Mouse (Mus musculus): ENCODE measurements around the gene Carm1.

GRCm38 (mm10) chr9:21517947-21518495 lies 28.7 kb upstream of the Carm1 start:
- TF ChIP-seq EP300 (IDR thresholded peaks at IDR 0.05; ENCODE audit: insufficient read depth, low read depth, low read length), result no peak
- TF ChIP-seq CTCF (IDR thresholded peaks at IDR 0.05; ENCODE audit: low read depth, low read length), result no peak
- TF ChIP-seq POLR2A (IDR thresholded peaks at IDR 0.05; ENCODE audit: insufficient read depth, low read length), result no peak

Data from ES-Bruce4 (cell line).